Mouse (Mus musculus): ENCODE data around the gene 1600012H06Rik. TPM values are rescaled to one million over a fixed set of nuclear protein-coding genes. Genes with fewer than 3 reads are reported as not detected.
"Not testable (repeated sequence)": the region's sequence is repeated elsewhere in the genome, so short reads cannot be mapped to it uniquely, and the experiment has no call there.

Gene 1600012H06Rik
- polyA plus RNA-seq, 1 experiment from 2014 or later: 29.5 TPM

- Histone ChIP-seq H3K36me3 (no peaks in the 10 kb centered on the region), H3K9me3 (replicated peaks) (no peaks in the 10 kb centered on the region), H3K4me1 (no peaks in the 10 kb centered on the region), H3K27ac (replicated peaks) (no peak overlapping the region), H3K4me3 (no peak overlapping the region), H3K27me3 (ENCODE audit: low read depth, poor library complexity, severe bottlenecking) (no peaks in the 10 kb centered on the region)
- DNase-seq (ENCODE audit: low spot score): no peak
- 92% methylated on average over 8 of the region's 8 CpGs for WGBS
Measured at GRCm38 (mm10) chr17:14917866-14918265, 25.1 kb upstream of the 1600012H06Rik start.

- 79% methylated on average over 6 of the region's 6 CpGs for WGBS
- no peaks in the 10 kb centered on the region for H3K36me3 ChIP-seq
- H3K27me3 ChIP-seq (ENCODE audit: low read depth, poor library complexity, severe bottlenecking): no peaks in the 10 kb centered on the region
- no peaks in the 10 kb centered on the region for H3K9me3 ChIP-seq (replicated peaks)
- H3K4me3 ChIP-seq: no peak overlapping the region
- H3K27ac ChIP-seq (replicated peaks): no peak overlapping the region
- no peaks in the 10 kb centered on the region for H3K4me1 ChIP-seq
- no peak for DNase-seq (ENCODE audit: low spot score)
Measured at GRCm38 (mm10) chr17:14921582-14921981, 21.4 kb upstream of the 1600012H06Rik start.

GRCm38 (mm10) chr17:14927644-14928218 lies 15.3 kb upstream of the 1600012H06Rik start:
- H3K27ac ChIP-seq (replicated peaks): no peak overlapping the region
- H3K4me3 ChIP-seq: no peak overlapping the region
- no peaks in the 10 kb centered on the region for H3K4me1 ChIP-seq
- no peaks in the 10 kb centered on the region for H3K9me3 ChIP-seq (replicated peaks)
- DNase-seq (ENCODE audit: low spot score): no peak
- WGBS: 82% methylated on average over 8 of the region's 8 CpGs
- H3K36me3 ChIP-seq: no peaks in the 10 kb centered on the region
- no peaks in the 10 kb centered on the region for H3K27me3 ChIP-seq (ENCODE audit: low read depth, poor library complexity, severe bottlenecking)

- WGBS: 82% methylated on average over 5 of the region's 5 CpGs
- no peaks in the 10 kb centered on the region for H3K27me3 ChIP-seq (ENCODE audit: low read depth, poor library complexity, severe bottlenecking)
- H3K4me3 ChIP-seq: no peak overlapping the region
- no peaks in the 10 kb centered on the region for H3K36me3 ChIP-seq
- DNase-seq (ENCODE audit: low spot score): no peak
- no peaks in the 10 kb centered on the region for H3K4me1 ChIP-seq
- no peak overlapping the region for H3K27ac ChIP-seq (replicated peaks)
- H3K9me3 ChIP-seq (replicated peaks): no peaks in the 10 kb centered on the region
Measured at GRCm38 (mm10) chr17:14928631-14929030, 14.4 kb upstream of the 1600012H06Rik start.

- no peaks in the 10 kb centered on the region for H3K36me3 ChIP-seq
- H3K27me3 ChIP-seq (ENCODE audit: low read depth, poor library complexity, severe bottlenecking): no peaks in the 10 kb centered on the region
- no peak for DNase-seq (ENCODE audit: low spot score)
- 84% methylated on average over 7 of the region's 7 CpGs for WGBS
- no peak overlapping the region for H3K27ac ChIP-seq (replicated peaks)
- H3K4me3 ChIP-seq: no peak overlapping the region
- no peaks in the 10 kb centered on the region for H3K9me3 ChIP-seq (replicated peaks)
- no peaks in the 10 kb centered on the region for H3K4me1 ChIP-seq
Measured at GRCm38 (mm10) chr17:14930697-14931096, 12.3 kb upstream of the 1600012H06Rik start.

GRCm38 (mm10) chr17:14931469-14931868 lies 11.5 kb upstream of the 1600012H06Rik start:
- H3K27ac ChIP-seq (replicated peaks): no peak overlapping the region
- 89% methylated on average over 5 of the region's 5 CpGs for WGBS
- H3K4me1 ChIP-seq: no peaks in the 10 kb centered on the region
- H3K4me3 ChIP-seq: no peak overlapping the region
- no peak for DNase-seq (ENCODE audit: low spot score)
- no peaks in the 10 kb centered on the region for H3K36me3 ChIP-seq
- no peaks in the 10 kb centered on the region for H3K9me3 ChIP-seq (replicated peaks)
- H3K27me3 ChIP-seq (ENCODE audit: low read depth, poor library complexity, severe bottlenecking): no peaks in the 10 kb centered on the region

GRCm38 (mm10) chr17:14935280-14935679 lies 7.7 kb upstream of the 1600012H06Rik start:
- H3K4me1 ChIP-seq; H3K4me3 ChIP-seq; H3K36me3 ChIP-seq; DNase-seq (ENCODE audit: low spot score); H3K27me3 ChIP-seq (ENCODE audit: low read depth, poor library complexity, severe bottlenecking); H3K27ac ChIP-seq (replicated peaks); H3K9me3 ChIP-seq (replicated peaks): not testable (repeated sequence)
- 84% methylated on average over 14 of the region's 14 CpGs for WGBS

GRCm38 (mm10) chr17:14935841-14936605 lies 7.0 kb upstream of the 1600012H06Rik start:
- Histone ChIP-seq H3K4me1 (no peaks in the 10 kb centered on the region), H3K36me3 (no peaks in the 10 kb centered on the region), H3K9me3 (replicated peaks) (no peaks in the 10 kb centered on the region), H3K27ac (replicated peaks) (no peak overlapping the region), H3K27me3 (ENCODE audit: low read depth, poor library complexity, severe bottlenecking) (no peaks in the 10 kb centered on the region), H3K4me3 (no peak overlapping the region)
- 74% methylated on average over 5 of the region's 5 CpGs for WGBS
- DNase-seq (ENCODE audit: low spot score): no peak

- not testable (repeated sequence) for DNase-seq (ENCODE audit: low spot score); H3K9me3 ChIP-seq (replicated peaks); H3K27me3 ChIP-seq (ENCODE audit: low read depth, poor library complexity, severe bottlenecking)
- 68% methylated on average over 6 of the region's 6 CpGs for WGBS
- Histone ChIP-seq H3K4me3 (peak overlapping the region; percentile 77), H3K27ac (replicated peaks) (peak overlapping the region; percentile 85), H3K36me3 (peaks cover 23% of the 10 kb centered on the region), H3K4me1 (peaks cover 23% of the 10 kb centered on the region)
Measured at GRCm38 (mm10) chr17:14942181-14942580, 803 bp upstream of the 1600012H06Rik start.

GRCm38 (mm10) chr17:14943729-14944059 lies 710 bp downstream of the 1600012H06Rik start:
- DNase-seq (ENCODE audit: low spot score): no peak
- Histone ChIP-seq H3K9me3 (replicated peaks) (no peaks in the 10 kb centered on the region), H3K36me3 (peaks cover 34% of the 10 kb centered on the region), H3K27ac (replicated peaks) (peak overlapping the region; percentile 85), H3K4me3 (peak overlapping the region; percentile 77), H3K27me3 (ENCODE audit: low read depth, poor library complexity, severe bottlenecking) (no peaks in the 10 kb centered on the region), H3K4me1 (peaks cover 23% of the 10 kb centered on the region)
- 25% methylated on average over 16 of the region's 16 CpGs for WGBS

GRCm38 (mm10) chr17:14944551-14944950 lies 1.6 kb downstream of the 1600012H06Rik start:
- Histone ChIP-seq H3K4me1 (peaks cover 23% of the 10 kb centered on the region), H3K9me3 (replicated peaks) (no peaks in the 10 kb centered on the region), H3K27me3 (ENCODE audit: low read depth, poor library complexity, severe bottlenecking) (no peaks in the 10 kb centered on the region), H3K27ac (replicated peaks) (no peak overlapping the region), H3K36me3 (peaks cover 42% of the 10 kb centered on the region), H3K4me3 (peak overlapping the region; percentile 77; the same call in 1 of the 2 replicates)
- 95% methylated on average over 1 of the region's 1 CpGs for whole genome bisulfite sequencing
- no peak for DNase-seq (ENCODE audit: low spot score)

GRCm38 (mm10) chr17:14949161-14949827 lies 6.3 kb downstream of the 1600012H06Rik start:
- Histone ChIP-seq H3K27ac (replicated peaks) (no peak overlapping the region), H3K4me1 (peaks cover 5% of the 10 kb centered on the region), H3K9me3 (replicated peaks) (no peaks in the 10 kb centered on the region), H3K36me3 (peaks cover 89% of the 10 kb centered on the region), H3K27me3 (ENCODE audit: low read depth, poor library complexity, severe bottlenecking) (no peaks in the 10 kb centered on the region), H3K4me3 (no peak overlapping the region)
- DNase-seq (ENCODE audit: low spot score): no peak
- 88% methylated on average over 7 of the region's 7 CpGs for WGBS

- WGBS: 91% methylated on average over 8 of the region's 8 CpGs
- no peak for DNase-seq (ENCODE audit: low spot score)
- Histone ChIP-seq H3K4me1 (no peaks in the 10 kb centered on the region), H3K4me3 (no peak overlapping the region), H3K27ac (replicated peaks) (no peak overlapping the region), H3K27me3 (ENCODE audit: low read depth, poor library complexity, severe bottlenecking) (no peaks in the 10 kb centered on the region), H3K9me3 (replicated peaks) (no peaks in the 10 kb centered on the region), H3K36me3 (peaks cover 69% of the 10 kb centered on the region)
Measured at GRCm38 (mm10) chr17:14953452-14953851, 10.5 kb downstream of the 1600012H06Rik start.
